Mouse (Mus musculus) mouse embryonic stem cell (cell line): Measurements from ENCODE around the gene Mif4gd.

Experiments
- in situ Hi-C, 2 experiments: fragments of 300-500 bp; cut with MboI; formaldehyde crosslinking; loops; 1 replicate in 1 of 2; 3 replicates in 1 of 2; pipeline ENCODE4 v1.14.3; 2019 to 2020; ENCODE audit warnings: low sequenced_read_pairs in 2 of 2, low pct_unique_long_range_greater_than_20kb in 1 of 2, mixed read lengths in 1 of 2; ENCODE audit not compliant: unreplicated experiment in 1 of 2

Gene Mif4gd

GRCm38 (mm10) chr11:115616893-115617292 lies 4.1 kb upstream of the Mif4gd start:
- in situ Hi-C loops: no loop called here

- in situ Hi-C loops: no loop called here
Measured at GRCm38 (mm10) chr11:115616371-115616770, 3.6 kb upstream of the Mif4gd start.

- in situ Hi-C loops: no loop called here
Measured at GRCm38 (mm10) chr11:115615875-115616274, 3.1 kb upstream of the Mif4gd start.

GRCm38 (mm10) chr11:115615108-115615825 lies 2.5 kb upstream of the Mif4gd start:
- in situ Hi-C loops: no loop called here

- in situ Hi-C loops: no loop called here
Measured at GRCm38 (mm10) chr11:115614346-115615107, 1.8 kb upstream of the Mif4gd start.

- in situ Hi-C loops: no loop called here
Measured at GRCm38 (mm10) chr11:115613138-115613945, 573 bp upstream of the Mif4gd start.

GRCm38 (mm10) chr11:115612059-115612409 lies 735 bp downstream of the Mif4gd start:
- in situ Hi-C loops: no loop called here

- in situ Hi-C loops: no loop called here
Measured at GRCm38 (mm10) chr11:115611173-115611572, 1.6 kb downstream of the Mif4gd start.

- in situ Hi-C loops: no loop called here
Measured at GRCm38 (mm10) chr11:115609576-115609975, 3.2 kb downstream of the Mif4gd start.

- in situ Hi-C loops: no loop called here
Measured at GRCm38 (mm10) chr11:115608421-115609399, 4.1 kb downstream of the Mif4gd start.

GRCm38 (mm10) chr11:115606733-115607132 lies 6.0 kb downstream of the Mif4gd start:
- in situ Hi-C loops: no loop called here

GRCm38 (mm10) chr11:115604304-115604696 lies 8.5 kb downstream of the Mif4gd start:
- in situ Hi-C loops: no loop called here

- in situ Hi-C loops: no loop called here
Measured at GRCm38 (mm10) chr11:115603476-115604303, 9.1 kb downstream of the Mif4gd start, which contains the start of the genes Mrps7 and Gga3. TSS of gene Mrps7 (plus strand) at chr11:115603925. TSS of gene Gga3 (minus strand) at chr11:115604051.

- in situ Hi-C loops: no loop called here
Measured at GRCm38 (mm10) chr11:115603128-115603475, 9.7 kb downstream of the Mif4gd start.

GRCm38 (mm10) chr11:115601174-115601573 lies 11.6 kb downstream of the Mif4gd start:
- in situ Hi-C loops: no loop called here

- in situ Hi-C loops: no loop called here
Measured at GRCm38 (mm10) chr11:115600743-115601142, 12.0 kb downstream of the Mif4gd start.

GRCm38 (mm10) chr11:115599722-115600121 lies 13.0 kb downstream of the Mif4gd start:
- in situ Hi-C loops: no loop called here
